Mouse (Mus musculus): ENCODE measurements around the gene Camk1d.

- no peak for TF ChIP-seq CTCF (IDR thresholded peaks at IDR 0.05; ENCODE audit: control insufficient read depth, insufficient read depth, insufficient replicate concordance, low read depth, low read length)
- no peak for TF ChIP-seq POLR2A (IDR thresholded peaks at IDR 0.05; ENCODE audit: control insufficient read depth, low read depth, low read length)
These were observed 392.5 kb downstream of the Camk1d start for GRCm38 (mm10) chr2:5321660-5322295.

Data from testis, adult 2 months (tissue).